Mouse (Mus musculus) kidney, adult 11 months (tissue): ENCODE data around the gene Tmem231.

ENCODE experiments used
- DNase-seq: peaks from one replicate; pipeline ENCODE4 v3.0.0; 2022

Tmem231 gene

GRCm38 (mm10) chr8:111933348-111934076 lies at the start of gene Tmem231:
TSS of gene Tmem231 (minus strand) at chr8:111933881.
- DNase-seq, result peak; percentile 90

- no peak for DNase-seq
These were observed 48.4 kb upstream of the Tmem231 start for GRCm38 (mm10) chr8:111982116-111982515.

GRCm38 (mm10) chr8:111978147-111978546 lies 44.5 kb upstream of the Tmem231 start:
- no peak for DNase-seq

DNA sequence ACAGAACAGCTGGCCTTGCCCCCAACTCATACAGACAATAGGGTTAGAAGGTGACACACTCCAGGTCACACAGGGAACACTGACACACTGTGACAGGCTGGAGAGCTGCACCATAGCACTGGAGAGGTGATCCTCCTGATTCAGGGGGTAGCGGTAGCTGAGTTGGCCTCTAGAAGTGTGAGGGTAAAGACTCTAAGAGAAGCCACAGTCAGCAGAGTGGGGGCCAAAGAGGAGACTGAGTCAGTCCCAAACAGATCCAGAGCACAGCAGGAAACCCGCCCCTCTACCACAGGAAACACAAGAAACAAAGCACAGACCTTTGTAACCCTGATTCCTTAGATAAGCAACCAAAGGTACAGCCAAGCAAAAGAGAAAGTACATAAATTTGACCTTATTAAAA lies 42.6 kb upstream of the Tmem231 start:
- no peak for DNase-seq

DNA sequence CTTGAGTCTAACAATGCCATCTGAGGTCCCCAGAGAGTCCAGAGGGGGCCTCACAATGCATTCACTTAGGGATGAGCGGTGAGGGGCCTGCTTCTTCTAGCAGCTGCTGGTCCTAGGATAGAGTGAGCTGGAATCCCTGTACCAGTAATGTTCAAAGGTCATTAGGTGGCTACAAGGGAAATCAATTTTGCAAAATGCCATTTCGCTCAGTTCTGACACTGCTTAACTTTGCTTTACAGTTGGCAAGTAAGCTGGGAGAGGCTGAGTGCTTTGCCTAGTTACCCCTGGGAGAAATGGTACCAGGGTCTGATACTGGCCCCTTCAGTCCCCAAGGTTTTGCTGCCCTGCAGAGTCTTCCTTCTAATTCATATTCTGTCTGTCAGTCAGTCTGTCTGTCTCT lies 42.0 kb upstream of the Tmem231 start:
- no peak for DNase-seq

DNA sequence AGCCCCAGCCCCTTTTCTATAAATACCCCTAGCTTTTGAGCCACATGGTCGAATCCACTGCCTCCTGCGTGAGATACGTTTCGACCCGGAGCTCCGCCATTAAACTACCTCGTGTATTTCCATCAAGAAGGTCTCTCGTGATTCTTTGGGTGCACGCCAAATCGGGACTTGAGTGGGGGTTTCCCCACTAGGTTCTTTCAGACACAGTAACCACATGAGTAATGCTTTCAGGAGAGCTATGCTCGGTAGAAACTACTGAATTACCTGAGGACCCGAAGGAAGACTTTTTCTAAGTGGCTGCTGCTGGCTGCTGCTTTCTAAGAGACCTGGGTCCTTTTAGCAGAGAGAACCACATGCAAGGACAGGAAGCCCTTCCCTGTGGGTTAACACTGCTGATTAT lies 40.5 kb upstream of the Tmem231 start:
- DNase-seq, result no peak

- no peak for DNase-seq
These were observed 35.3 kb upstream of the Tmem231 start for GRCm38 (mm10) chr8:111968991-111969390.

DNA sequence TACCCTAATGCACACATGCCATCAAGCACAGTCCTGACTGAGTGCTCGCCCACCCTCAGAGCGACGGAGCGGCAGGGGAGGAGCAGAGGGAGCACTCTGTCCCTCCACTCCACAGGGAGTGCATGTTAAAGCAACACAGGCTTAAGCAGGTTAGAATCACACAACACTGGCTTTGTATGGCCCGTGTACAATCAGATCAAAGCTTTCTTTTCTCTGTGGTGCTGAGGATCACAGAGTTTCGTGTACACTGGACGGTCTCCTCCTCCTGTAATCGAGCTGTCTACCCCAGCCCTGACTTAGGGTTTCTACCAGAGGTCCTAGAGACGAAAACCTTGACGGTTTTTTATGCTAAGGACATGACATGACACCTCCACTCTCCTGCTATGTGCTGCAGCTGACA lies 34.9 kb upstream of the Tmem231 start:
- DNase-seq, result no peak

GRCm38 (mm10) chr8:111967246-111967870 lies 33.7 kb upstream of the Tmem231 start:
- DNase-seq, result no peak

- no peak for DNase-seq
These were observed 31.3 kb upstream of the Tmem231 start for GRCm38 (mm10) chr8:111964849-111965561.

DNA sequence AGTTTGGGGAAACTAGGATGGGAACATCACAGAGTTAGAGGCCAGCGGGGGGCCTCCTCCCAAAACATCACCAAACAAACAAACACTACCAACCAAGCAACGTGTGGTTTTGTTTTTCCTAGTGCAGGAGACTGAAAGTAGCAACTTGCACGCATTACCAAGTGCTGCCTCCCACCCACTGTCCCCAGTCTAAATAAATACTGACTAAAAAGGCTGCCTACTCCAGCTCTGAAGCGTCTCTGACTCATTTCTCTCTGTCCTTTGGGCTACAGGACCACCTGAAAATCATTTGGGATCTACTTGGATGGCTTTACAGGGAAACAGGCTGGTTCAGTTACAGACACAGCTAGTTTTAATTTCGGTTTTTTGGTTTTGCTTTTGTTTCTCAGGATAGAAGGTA lies 30.7 kb upstream of the Tmem231 start:
- no peak for DNase-seq

GRCm38 (mm10) chr8:111963546-111963945 lies 29.9 kb upstream of the Tmem231 start:
- no peak for DNase-seq

DNA sequence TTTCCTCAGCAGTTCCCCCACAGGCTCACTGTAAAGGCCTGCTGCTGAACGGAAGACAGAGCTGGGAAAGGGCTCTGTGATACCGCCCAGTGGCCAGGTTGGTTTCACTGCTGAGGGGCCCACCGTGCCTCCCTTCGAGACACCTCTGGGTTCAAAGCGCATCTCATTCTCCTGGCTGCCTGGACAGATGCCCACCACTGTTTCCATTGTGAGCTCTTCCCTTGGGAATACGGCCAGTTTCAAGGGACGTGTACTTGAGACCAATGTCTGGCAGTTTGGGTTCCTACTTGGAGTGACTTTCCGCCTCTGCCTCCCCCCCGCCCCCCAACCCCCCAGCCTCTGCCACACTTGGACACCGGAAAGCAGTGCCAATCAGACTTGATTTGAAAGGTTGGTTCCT lies 29.4 kb upstream of the Tmem231 start:
- DNase-seq, result no peak

GRCm38 (mm10) chr8:111962589-111962988 lies 28.9 kb upstream of the Tmem231 start:
- no peak for DNase-seq

DNA sequence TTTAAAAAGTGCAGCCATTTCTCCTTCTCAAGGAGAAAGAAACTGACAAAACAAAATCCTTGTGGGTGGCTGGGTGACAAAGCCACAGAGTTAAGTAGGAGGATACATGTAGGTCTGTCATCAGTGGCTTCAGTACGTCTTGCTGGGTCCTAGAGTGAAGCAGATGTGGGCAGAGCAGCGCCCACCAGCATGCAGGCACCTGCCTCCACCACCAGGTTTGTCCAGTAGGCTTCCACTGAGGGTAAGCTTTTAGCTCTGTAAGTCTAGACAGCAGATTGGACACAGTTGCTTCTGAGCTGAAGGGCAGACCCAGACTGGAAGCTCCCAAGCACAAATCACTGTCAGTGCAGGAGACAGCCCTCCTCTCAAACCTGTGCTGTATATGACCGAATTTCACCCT lies 27.6 kb upstream of the Tmem231 start:
- DNase-seq, result no peak

DNA sequence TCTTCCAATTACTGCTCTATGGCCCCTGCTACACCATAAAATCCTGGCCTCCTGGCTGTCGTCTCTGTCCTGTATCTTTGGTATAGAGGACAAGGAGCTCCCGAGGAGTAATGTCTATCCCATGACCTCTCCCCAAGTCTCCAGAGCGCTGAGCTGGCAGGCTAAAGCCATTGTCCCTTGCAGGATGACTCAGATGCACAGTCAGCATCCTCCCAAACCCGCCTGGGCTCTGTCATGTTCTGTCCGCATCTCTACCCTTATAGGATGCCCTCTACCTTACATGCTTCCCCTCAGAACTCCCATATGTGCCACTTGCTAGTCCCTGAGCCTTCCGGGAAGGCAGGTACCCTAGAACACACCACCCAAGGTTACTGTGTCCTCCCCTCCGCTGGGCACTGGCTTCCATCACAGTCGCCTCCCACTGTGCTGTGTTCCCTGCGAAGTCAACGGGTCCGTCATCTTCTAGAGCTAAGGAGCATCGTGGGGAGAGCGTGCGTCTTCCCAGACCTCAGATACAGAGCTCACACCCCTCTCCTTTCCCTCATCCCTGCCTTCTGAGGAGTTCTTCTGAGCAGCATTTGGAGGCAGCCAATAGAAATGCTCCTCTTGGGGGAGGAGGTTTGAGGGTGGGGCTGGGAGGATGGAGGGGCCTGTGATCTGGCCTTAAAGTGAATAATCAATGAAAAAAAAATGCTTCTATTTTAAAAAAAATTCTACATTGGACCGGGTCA lies 27.1 kb upstream of the Tmem231 start:
- DNase-seq, result no peak

- no peak for DNase-seq
These were observed 23.6 kb upstream of the Tmem231 start for GRCm38 (mm10) chr8:111957231-111957630.

DNA sequence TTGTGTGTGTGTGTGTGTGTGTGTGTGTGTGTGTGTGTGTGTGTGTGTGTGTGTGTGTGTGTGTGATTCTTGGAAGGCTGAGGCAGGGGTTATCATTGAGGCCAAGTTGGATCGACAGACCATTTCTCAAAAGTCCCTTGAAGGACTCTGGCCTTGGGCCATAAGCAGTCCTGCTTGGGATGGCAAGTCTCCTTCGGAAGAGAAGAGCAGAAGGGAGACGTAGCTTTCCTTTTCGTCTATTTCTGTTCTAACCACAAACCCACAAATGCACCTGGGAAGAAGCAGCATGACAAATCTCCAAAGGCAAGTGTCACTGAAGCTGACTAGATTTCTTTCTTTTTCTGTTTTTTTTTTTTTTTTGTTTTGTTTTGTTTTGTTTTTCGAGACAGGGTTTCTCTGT lies 22.2 kb upstream of the Tmem231 start:
- DNase-seq, result no peak

DNA sequence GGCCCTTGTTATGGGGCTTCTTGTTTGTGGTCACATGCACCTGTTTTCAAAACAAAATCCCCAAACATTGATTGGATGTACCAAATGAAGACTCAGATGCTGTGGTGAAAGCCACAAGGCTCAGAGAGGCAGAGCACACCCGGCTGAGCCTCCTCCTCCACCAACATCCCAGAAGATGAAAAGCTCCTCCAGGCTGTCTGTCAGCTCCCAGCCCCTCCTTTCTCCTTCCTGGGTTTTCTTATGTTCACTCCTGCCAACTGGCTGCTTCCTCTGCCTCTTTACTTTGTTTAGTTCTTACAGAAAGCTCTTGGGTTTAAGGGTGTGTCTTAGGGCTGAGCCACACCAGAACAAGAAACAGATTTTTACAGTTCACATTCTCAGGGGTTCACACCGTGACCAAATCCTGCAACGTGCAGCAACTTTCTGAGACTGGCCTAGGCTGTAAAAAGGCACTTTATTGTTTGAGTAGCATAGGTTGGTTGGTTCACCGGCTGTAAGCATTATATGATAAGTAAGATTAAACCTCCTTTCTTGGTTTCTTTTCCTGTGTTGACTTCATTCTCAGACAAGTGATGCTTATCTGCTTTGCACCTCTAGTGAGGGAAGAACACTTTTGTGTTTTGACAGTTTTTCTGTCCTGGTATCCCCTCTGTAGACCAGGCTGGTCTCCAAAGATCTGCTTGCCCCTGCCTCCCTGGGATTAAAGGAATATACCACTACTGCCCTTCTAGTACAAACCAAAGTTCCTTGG lies 21.3 kb upstream of the Tmem231 start:
- DNase-seq, result no peak

- no peak for DNase-seq
These were observed 18.3 kb upstream of the Tmem231 start for GRCm38 (mm10) chr8:111951936-111952335.

DNA sequence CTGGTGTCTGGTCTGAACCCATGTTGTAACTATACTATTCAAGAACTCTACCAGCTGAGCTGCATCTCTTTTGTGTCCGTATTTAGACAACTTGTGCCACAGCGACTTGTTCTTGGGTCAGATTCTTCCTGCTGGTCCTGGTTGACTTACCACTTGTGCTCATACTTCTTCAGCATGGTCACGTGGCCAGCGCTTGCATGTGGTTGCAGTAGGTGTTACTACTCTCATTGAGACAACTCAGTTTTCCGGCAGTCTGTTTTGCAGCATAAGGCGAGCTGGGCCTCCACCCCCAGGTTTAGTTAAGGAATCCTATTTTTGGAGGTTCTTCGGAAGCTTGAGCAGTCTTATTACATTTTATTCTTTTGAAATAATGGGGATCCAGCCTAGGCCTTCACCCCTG lies 17.6 kb upstream of the Tmem231 start:
- no peak for DNase-seq

DNA sequence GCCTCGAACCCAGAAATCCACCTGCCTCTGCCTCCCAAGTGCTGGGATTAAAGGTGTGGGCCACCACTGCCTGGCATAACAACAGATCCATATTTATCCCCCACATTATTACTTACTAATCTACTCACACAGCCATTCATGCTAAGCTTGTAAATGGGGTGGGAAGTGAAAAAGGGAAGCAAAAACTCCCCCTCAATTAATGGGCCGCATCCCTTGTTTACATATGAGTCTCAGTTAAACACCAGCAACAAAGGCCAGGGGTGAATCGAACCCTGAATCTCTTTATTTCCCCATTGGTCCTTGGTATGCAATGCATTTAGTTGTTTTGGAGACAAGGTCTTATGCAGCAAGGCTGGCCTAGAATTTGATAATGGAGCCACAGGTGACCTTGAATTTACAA lies 17.2 kb upstream of the Tmem231 start:
- DNase-seq, result no peak

GRCm38 (mm10) chr8:111947954-111948353 lies 14.3 kb upstream of the Tmem231 start:
- no peak for DNase-seq
